Mouse (Mus musculus) left cerebral cortex, adult 11 months (tissue): Measurements from ENCODE around the gene Olfr1102.

Source experiments
- DNase-seq: peaks from one replicate; pipeline ENCODE4 v3.0.0; 2022; ENCODE audit warnings: low spot score

Olfr1102 gene

GRCm38 (mm10) chr2:86998098-86998497 is at the start of gene Olfr1102:
TSS of gene Olfr1102 (plus strand) at chr2:86998398.
- no peak for DNase-seq

GRCm38 (mm10) chr2:86960593-86960992 is 37.6 kb upstream of the Olfr1102 start, which contains the start of gene Olfr1099:
TSS of gene Olfr1099 (minus strand) at chr2:86960693.
- no peak for DNase-seq

GRCm38 (mm10) chr2:86979854-86980253 is 18.3 kb upstream of the Olfr1102 start, which contains the start of gene Olfr1100:
TSS of gene Olfr1100 (minus strand) at chr2:86979954.
- no peak for DNase-seq

- no peak for DNase-seq
Measured at GRCm38 (mm10) chr2:86991121-86991520, 7.1 kb upstream of the Olfr1102 start, which contains the start of gene Olfr1101. TSS of gene Olfr1101 (minus strand) at chr2:86991221.

- DNase-seq = no peak
Measured at GRCm38 (mm10) chr2:87026980-87027379, 28.8 kb downstream of the Olfr1102 start, which contains the start of gene Olfr1104. TSS of gene Olfr1104 (minus strand) at chr2:87027080.

- DNase-seq = no peak
Measured at GRCm38 (mm10) chr2:87036431-87036830, 38.2 kb downstream of the Olfr1102 start, which contains the start of gene Olfr1105. TSS of gene Olfr1105 (minus strand) at chr2:87036531.

GRCm38 (mm10) chr2:87052173-87052572 is 54.0 kb downstream of the Olfr1102 start, which contains the start of gene Olfr1106:
TSS of gene Olfr1106 (minus strand) at chr2:87052273.
- DNase-seq = no peak
